Mouse (Mus musculus) neural tube, embryonic 12.5 days (tissue): ENCODE measurements around the gene Dvl2. TPM values are rescaled to one million over a fixed set of nuclear protein-coding genes. Genes with fewer than 3 reads are reported as not detected.

Source experiments
- ATAC-seq: fragments of 200-750 bp; cut with Nextera tagmentation; 2 replicates; pipeline ENCODE4 v1.8.0; 2017; ENCODE audit warnings: low read depth, mild to moderate bottlenecking, moderate TSS enrichment, moderate library complexity; ENCODE audit not compliant: low FRiP score
- H3K27ac ChIP-seq: fragments of 300-500 bp; sonication (generic); 2 replicates; pipeline ENCODE4 v1.5.1; 2016
- H3K27me3 ChIP-seq: fragments of 300-500 bp; sonication (generic); replicated peaks from 2 replicates; pipeline ENCODE4 v1.6.1; 2016; ENCODE audit warnings: mild to moderate bottlenecking
- H3K36me3 ChIP-seq: fragments of 300-500 bp; sonication (generic); 2 replicates; pipeline ENCODE4 v1.6.1; 2016; ENCODE audit warnings: mild to moderate bottlenecking
- H3K4me1 ChIP-seq: fragments of 300-500 bp; sonication (generic); 2 replicates; pipeline ENCODE4 v1.6.1; 2016
- H3K4me2 ChIP-seq: fragments of 300-500 bp; sonication (generic); replicated peaks from 2 replicates; pipeline ENCODE4 v1.6.1; 2016; ENCODE audit warnings: mild to moderate bottlenecking
- H3K4me3 ChIP-seq: fragments of 300-500 bp; sonication (generic); 2 replicates; pipeline ENCODE4 v1.5.1; 2016
- H3K9ac ChIP-seq: fragments of 300-500 bp; sonication (generic); 2 replicates; pipeline ENCODE4 v1.6.1; 2016; ENCODE audit warnings: mild to moderate bottlenecking
- H3K9me3 ChIP-seq: fragments of 300-500 bp; sonication (generic); 2 replicates; pipeline ENCODE4 v1.6.1; 2016; ENCODE audit warnings: mild to moderate bottlenecking
- WGBS: fragments of 180-500 bp; shearing (Covaris S2); methylation state at CpG from one replicate; pipeline ENCODE4 v1.1.7; 2016; 5-methylcytosine and 5-hydroxymethylcytosine counted together
- polyA plus RNA-seq: library from polyadenylated mRNA; unstranded; fragments of >200 nt; fragmentation: Nextera tagmentation; extraction: Ambion mirVana; gene quantifications from 2 replicates; pipeline ENCODE4 v1.2.1, GENCODE M21; 2016

Gene Dvl2
- polyA plus RNA-seq, 1 experiment from 2014 or later: 39.0 TPM

DNA sequence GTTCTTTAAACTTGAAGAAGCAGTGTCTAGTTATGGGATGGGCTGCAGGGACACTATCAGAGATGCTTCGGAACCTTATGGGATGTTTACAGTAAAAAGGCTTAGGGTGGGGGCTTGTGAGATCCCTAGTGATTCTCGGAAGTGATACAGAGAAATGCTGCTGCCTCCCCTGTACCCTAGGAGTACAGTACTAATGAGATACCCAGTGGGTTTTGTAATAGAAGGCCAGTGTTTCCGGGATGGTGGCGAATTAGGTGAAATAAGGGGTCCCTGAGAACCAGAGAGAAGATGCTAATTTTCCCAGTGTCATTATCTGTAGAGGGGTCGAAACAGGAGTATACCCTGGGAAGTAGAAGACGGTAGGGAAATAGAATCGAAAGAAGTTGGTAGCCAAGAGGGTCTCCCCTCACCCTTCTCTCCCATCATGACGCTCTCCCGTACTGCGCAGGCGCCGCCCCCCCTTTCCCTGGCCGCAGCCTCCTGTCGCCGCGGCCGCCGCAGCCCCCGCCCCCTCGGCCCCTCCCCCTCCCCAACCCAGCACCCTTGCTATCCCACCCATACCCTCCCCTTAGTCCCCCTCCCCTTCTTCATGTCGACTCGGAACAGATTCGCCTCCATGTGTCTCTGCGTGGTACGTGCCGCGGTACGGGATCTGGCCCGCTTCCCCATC, 23.2 kb downstream of the Dvl2 start:
- Histone ChIP-seq H3K27ac (no peak overlapping the region), H3K4me2 (peak overlapping the region; percentile 95), H3K27me3 (no peaks in the 10 kb centered on the region), H3K9me3 (no peaks in the 10 kb centered on the region), H3K9ac (peak overlapping the region; percentile 54), H3K36me3 (no peaks in the 10 kb centered on the region), H3K4me1 (peaks cover 76% of the 10 kb centered on the region), H3K4me3 (peak overlapping the region; percentile 36)
- 8% methylated on average over 19 of the region's 29 CpGs for WGBS
- no peak for ATAC-seq

DNA sequence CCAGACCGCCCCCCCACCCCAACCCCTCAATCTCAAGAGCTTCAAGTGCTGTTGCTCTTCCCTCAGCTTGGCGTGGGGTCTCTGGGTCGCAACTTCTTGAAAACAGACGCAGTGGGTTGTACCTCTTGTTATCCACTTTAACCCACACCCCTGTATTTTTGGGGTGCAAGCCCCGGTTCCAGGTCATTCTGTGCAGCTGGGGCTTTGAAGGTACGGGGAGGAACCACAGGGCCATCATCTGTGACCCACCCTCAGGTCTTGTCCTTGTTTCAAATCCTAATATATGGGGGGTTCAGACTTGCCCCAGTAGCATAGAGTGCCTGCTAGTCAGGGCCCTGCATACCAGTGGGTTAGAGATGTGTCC, 23.7 kb downstream of the Dvl2 start:
- no peaks in the 10 kb centered on the region for H3K27me3 ChIP-seq
- no peak for ATAC-seq
- peak overlapping the region; percentile 54 for H3K9ac ChIP-seq
- WGBS: 19% methylated on average over 6 of the region's 6 CpGs
- peak overlapping the region; percentile 36 for H3K4me3 ChIP-seq
- H3K4me1 ChIP-seq: peaks cover 74% of the 10 kb centered on the region
- no peaks in the 10 kb centered on the region for H3K9me3 ChIP-seq
- peak overlapping the region; percentile 95 for H3K4me2 ChIP-seq
- no peak overlapping the region for H3K27ac ChIP-seq
- no peaks in the 10 kb centered on the region for H3K36me3 ChIP-seq

DNA sequence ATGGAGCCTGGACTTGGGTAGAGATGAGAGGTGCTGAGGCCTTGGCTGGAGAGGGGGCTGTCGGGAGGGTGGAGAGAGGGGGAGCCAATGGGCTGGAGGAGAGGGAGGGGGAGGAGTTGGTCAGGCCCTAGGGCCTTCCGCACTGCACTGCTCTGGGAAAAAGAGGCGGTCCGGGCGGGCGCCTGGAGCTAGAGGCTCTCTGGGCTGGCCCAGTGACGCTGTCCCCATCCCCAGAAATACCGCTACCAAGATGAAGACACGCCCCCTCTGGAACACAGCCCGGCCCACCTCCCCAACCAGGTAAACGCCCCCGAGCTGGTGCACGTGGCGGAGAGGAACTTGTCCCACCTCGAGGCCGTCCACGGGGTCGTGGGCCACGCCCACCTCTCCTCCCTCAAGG, 26.3 kb downstream of the Dvl2 start:
- Histone ChIP-seq H3K36me3 (peaks cover 11% of the 10 kb centered on the region), H3K4me3 (peak overlapping the region; percentile 27), H3K27ac (peak overlapping the region; percentile 32; the same call in 1 of the 2 replicates), H3K27me3 (no peaks in the 10 kb centered on the region), H3K4me2 (peak overlapping the region; percentile 68), H3K4me1 (peaks cover 77% of the 10 kb centered on the region), H3K9me3 (no peaks in the 10 kb centered on the region), H3K9ac (peak overlapping the region; percentile 56)
- ATAC-seq: no peak
- 2% methylated on average over 19 of the region's 19 CpGs for WGBS

DNA sequence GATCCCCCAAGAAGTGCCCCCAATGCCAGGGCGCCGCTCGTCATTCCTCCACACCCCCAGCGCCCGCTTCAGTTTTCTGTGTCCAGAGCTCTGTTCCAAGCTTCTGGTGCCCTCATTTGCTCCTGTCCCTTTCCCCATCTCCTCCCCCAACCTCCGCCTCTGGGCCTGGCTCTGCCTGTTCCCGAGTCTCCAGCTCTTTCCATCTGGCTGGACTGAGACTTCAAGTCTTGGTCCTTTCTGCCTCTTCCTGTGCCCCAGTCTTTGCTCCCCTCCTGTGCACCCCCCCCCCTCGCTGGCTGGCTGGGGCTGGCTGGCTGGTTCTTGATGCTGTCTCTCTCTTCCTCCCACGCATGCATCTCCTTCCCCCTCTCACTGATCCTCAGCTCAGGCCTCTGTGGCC, 27.0 kb downstream of the Dvl2 start:
- H3K4me2 ChIP-seq: peak overlapping the region; percentile 68
- peaks cover 18% of the 10 kb centered on the region for H3K36me3 ChIP-seq
- no peak for ATAC-seq
- 44% methylated on average over 9 of the region's 9 CpGs for WGBS
- H3K27me3 ChIP-seq: no peaks in the 10 kb centered on the region
- H3K9ac ChIP-seq: peak overlapping the region; percentile 56; the same call in 1 of the 2 replicates
- H3K27ac ChIP-seq: peak overlapping the region; percentile 92
- H3K4me1 ChIP-seq: peaks cover 72% of the 10 kb centered on the region
- H3K9me3 ChIP-seq: no peaks in the 10 kb centered on the region
- H3K4me3 ChIP-seq: peak overlapping the region; percentile 27; the same call in 1 of the 2 replicates

DNA sequence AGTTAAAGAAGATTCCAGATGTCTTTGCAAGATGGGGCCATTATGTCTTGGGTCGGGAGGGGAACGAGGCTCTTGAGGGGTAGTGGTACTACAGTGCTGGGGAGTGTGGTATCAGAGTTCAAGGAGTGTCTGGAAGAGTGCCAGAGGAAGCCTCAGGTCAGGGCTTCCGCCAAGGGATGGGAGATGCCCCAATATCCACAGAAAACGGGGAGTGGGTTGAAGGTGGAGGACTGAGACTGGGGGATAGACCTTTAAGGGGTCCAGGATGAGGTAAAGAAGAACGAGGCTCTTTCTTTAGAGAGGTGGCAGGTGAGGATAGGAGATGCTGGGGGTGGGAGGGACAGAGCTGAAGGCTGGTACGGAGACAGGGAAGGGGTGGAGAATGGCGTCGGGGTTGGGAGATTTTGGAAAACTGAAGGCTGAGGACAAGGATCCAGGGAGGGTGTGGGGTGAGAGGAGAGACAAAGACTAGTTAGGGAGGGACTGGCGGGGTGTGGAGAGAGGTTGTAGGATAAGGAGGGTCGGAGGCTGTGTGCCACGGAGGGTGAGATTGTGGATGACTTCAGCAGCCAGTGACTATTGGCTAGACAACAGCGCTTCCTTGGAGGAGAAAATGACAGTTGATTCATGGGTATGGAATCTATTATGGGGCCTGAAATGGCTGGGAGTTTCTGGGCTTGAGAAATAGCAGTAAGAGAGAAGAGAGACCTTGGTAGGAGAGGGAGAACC, 28.2 kb downstream of the Dvl2 start:
- WGBS: 23% methylated on average over 12 of the region's 12 CpGs
- H3K4me1 ChIP-seq: peaks cover 65% of the 10 kb centered on the region
- peak overlapping the region; percentile 68 for H3K4me2 ChIP-seq

DNA sequence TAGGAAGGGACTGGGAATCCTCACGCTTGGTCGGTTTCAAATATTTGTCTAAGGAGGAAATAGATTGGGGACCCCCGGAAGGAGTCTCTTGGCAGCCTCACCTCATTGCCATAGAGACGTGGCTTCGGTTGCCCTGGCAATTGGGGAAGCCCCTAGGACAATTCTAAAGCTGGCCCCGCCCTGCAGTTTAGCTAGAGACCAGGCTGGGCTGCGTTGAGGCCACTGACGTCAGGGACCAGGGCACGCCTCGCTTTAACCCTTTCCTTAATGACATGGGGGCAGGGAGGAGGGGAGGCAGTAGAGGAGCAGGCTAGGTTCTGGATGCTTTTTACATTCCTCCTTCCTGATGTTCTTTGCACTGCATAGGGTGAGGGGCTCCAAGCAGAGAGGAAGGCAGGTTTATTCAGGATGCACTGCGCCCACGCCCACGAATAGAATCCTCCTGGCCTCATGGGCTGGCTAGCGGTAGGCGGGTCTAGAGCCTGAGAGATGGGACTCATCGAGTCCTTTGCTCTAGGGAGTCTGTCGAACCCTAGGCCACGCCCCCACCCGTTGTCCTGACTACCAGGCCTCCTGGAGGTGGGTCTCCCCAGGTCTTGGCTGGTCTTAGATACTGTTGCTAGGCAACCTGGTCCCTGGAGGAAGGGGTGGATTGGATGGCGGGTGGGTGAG, 28.9 kb downstream of the Dvl2 start:
- Histone ChIP-seq H3K27me3 (no peaks in the 10 kb centered on the region), H3K4me2 (peak overlapping the region; percentile 68)
- 1% methylated on average over 20 of the region's 20 CpGs for WGBS

More for the DNA sequence above, 28.2 kb downstream of the Dvl2 start:
- Histone ChIP-seq H3K9me3 (no peaks in the 10 kb centered on the region), H3K27me3 (no peaks in the 10 kb centered on the region), H3K9ac (peak overlapping the region; percentile 56), H3K4me3 (peak overlapping the region; percentile 29), H3K27ac (peak overlapping the region; percentile 92), H3K36me3 (peaks cover 25% of the 10 kb centered on the region)
- peak; percentile 17 for ATAC-seq

DNA sequence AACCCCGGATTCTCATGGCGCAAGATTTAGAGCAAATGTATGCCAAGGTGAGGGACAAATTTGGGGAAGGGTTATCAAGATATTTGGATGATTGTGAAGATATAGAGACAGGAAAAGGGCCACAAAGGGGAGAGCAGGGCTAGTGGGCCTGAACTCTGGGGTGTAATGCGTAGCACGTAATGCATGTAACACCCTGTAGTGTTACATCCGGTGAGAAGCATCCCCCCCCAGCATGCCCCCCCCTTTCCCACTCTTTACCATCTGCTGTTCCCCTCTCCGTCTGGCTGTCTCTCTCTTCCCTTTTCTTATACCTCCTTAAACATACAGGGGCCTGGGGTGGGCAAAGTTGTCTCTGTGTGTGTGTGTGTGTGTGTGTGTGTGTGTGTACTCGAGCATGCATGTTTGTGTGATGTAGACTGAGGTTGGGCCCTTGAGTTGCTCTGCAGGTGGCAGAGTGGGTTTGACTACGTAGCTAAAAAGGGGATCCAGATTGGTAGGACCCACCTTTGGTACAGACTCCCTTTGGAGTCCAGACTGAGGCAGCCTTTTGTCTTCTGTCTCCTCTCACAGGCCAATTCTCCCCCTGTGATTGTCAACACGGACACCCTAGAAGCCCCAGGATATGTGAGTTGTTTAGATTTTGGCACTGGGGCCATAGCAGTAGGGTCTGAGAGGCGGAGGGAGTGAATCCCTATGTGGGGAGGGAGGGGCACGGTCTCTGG, 29.6 kb downstream of the Dvl2 start:
- Histone ChIP-seq H3K9me3 (no peaks in the 10 kb centered on the region), H3K27ac (peak overlapping the region; percentile 92), H3K4me2 (peak overlapping the region; percentile 68), H3K4me1 (peaks cover 54% of the 10 kb centered on the region), H3K27me3 (no peaks in the 10 kb centered on the region), H3K9ac (peak overlapping the region; percentile 56), H3K4me3 (peak overlapping the region; percentile 29), H3K36me3 (peaks cover 28% of the 10 kb centered on the region)
- peak; percentile 50 for ATAC-seq
- 28% methylated on average over 11 of the region's 11 CpGs for WGBS

More for the DNA sequence above, 28.9 kb downstream of the Dvl2 start:
- ATAC-seq: peak; percentile 95
- no peaks in the 10 kb centered on the region for H3K9me3 ChIP-seq
- H3K4me3 ChIP-seq: peak overlapping the region; percentile 29
- H3K36me3 ChIP-seq: peaks cover 26% of the 10 kb centered on the region
- H3K27ac ChIP-seq: peak overlapping the region; percentile 92
- 0 out of 2 replicates have a peak overlapping the region, but pooled peaks have one; percentile 56 for H3K9ac ChIP-seq
- H3K4me1 ChIP-seq: peaks cover 58% of the 10 kb centered on the region

DNA sequence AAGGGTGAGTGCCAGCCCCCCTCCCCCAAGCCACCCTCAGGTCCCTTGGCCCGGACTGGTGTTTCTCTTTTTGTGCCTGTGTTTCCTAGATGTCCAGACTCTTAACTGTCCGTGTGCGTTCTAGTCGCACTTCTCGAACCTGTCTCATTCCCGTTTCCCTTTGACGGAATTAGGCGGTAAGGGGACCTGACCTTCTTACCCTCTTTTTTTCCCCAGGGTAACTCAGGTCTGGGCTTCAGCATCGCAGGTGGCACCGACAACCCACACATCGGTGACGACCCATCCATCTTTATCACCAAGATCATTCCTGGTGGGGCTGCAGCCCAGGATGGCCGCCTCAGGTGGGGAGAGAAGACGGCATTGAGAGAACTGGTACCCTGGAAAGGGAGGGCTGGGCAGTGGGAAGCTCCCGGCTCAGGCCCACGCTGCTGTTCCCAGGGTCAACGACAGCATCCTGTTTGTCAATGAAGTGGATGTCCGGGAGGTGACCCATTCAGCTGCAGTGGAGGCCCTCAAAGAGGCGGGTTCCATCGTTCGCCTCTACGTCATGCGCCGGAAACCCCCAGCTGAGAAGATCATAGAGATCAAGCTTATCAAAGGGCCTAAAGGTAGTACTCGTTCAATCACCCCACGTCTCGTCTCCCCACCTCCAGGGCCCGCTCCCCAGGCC, 30.4 kb downstream of the Dvl2 start:
- peak overlapping the region; percentile 68 for H3K4me2 ChIP-seq

DNA sequence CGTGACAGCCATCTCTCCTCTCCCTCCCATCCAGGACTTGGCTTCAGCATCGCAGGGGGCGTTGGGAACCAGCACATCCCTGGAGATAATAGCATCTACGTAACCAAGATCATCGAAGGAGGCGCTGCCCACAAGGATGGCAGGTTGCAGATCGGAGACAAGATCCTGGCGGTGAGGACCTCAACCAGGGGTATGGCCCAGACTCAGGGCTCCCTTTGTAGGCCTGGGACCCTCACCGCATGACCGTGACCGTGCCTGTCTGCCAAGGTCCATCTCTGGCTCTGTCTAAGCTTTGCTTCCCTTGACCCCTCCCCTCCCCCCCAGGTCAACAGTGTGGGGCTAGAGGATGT, 30.9 kb downstream of the Dvl2 start:
- H3K36me3 ChIP-seq: peaks cover 28% of the 10 kb centered on the region
- no peak overlapping the region; the same call in 1 of the 2 replicates for H3K4me2 ChIP-seq
- 95% methylated on average over 11 of the region's 11 CpGs for WGBS
- ATAC-seq: no peak
- no peak overlapping the region for H3K27ac ChIP-seq
- no peak overlapping the region for H3K4me3 ChIP-seq
- no peak overlapping the region for H3K9ac ChIP-seq
- peaks cover 45% of the 10 kb centered on the region for H3K4me1 ChIP-seq
- no peaks in the 10 kb centered on the region for H3K27me3 ChIP-seq
- no peaks in the 10 kb centered on the region for H3K9me3 ChIP-seq

More for the DNA sequence above, 30.4 kb downstream of the Dvl2 start:
- H3K36me3 ChIP-seq: peaks cover 28% of the 10 kb centered on the region
- no peaks in the 10 kb centered on the region for H3K9me3 ChIP-seq
- ATAC-seq: no peak
- H3K4me3 ChIP-seq: 0 out of 2 replicates have a peak overlapping the region, but pooled peaks have one; percentile 29
- H3K9ac ChIP-seq: peak overlapping the region; percentile 56
- peaks cover 50% of the 10 kb centered on the region for H3K4me1 ChIP-seq
- H3K27ac ChIP-seq: peak overlapping the region; percentile 92
- 90% methylated on average over 28 of the region's 28 CpGs for WGBS
- no peaks in the 10 kb centered on the region for H3K27me3 ChIP-seq

DNA sequence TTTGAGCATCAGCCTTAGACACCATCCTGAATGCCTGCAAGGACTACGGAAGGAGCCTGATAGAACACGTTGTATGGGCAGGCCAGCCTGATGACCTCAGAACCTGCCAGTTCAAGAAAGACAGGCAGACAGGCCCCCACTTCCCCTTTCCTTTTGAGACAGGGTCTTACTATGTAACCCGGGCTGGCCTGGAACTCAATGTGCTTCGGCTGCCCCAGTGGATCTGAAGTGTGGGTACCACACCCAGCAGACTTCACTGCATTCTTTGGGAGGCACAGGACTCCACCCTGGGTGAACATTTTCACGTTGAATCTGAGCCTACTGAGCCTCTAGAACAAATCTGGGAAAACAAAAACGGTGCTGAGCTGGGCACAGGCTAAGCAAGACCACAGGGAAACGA, 37.8 kb downstream of the Dvl2 start:
- H3K36me3 ChIP-seq: peaks cover 60% of the 10 kb centered on the region
- WGBS: 78% methylated on average over 7 of the region's 7 CpGs
- H3K4me3 ChIP-seq: no peak overlapping the region
- H3K27me3 ChIP-seq: no peaks in the 10 kb centered on the region
- H3K9me3 ChIP-seq: no peaks in the 10 kb centered on the region
- no peak for ATAC-seq
- no peak overlapping the region for H3K4me2 ChIP-seq
- H3K9ac ChIP-seq: no peak overlapping the region
- no peak overlapping the region for H3K27ac ChIP-seq
- no peaks in the 10 kb centered on the region for H3K4me1 ChIP-seq

DNA sequence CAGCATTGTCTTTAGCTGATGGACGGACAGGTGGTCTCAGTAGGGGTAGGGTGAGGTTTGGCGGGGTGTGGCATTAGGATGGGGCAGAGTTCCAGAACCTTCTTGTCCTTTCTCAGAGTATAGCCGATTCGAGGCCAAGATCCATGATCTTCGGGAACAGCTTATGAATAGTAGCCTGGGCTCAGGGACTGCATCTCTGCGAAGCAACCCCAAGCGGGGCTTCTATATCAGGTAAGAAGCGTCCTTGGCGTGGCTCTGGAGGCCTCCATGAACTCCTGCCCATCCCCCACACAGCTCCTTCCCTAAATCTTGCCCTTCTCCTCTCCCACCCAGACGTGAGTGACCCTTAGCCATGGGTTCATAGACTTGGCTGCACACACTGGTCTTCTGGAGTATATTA, 39.2 kb downstream of the Dvl2 start:
- Histone ChIP-seq H3K9ac (no peak overlapping the region), H3K27me3 (no peaks in the 10 kb centered on the region), H3K4me2 (no peak overlapping the region), H3K36me3 (peaks cover 69% of the 10 kb centered on the region), H3K4me3 (no peak overlapping the region), H3K4me1 (no peaks in the 10 kb centered on the region), H3K9me3 (no peaks in the 10 kb centered on the region), H3K27ac (no peak overlapping the region)
- ATAC-seq: no peak
- 93% methylated on average over 10 of the region's 10 CpGs for WGBS
